14 mouse cellular contexts compared by ENCODE assay signal in genomic region chr8:104565457-104565798, GRCm38 (mm10). TPM values are rescaled to one million over a fixed set of nuclear protein-coding genes. Genes with fewer than 3 reads are reported as not detected.
DNase-seq lines count a peak whose midpoint lies in the region; ATAC-seq and TF ChIP-seq lines count a peak whose summit lies in the region.
"Had no signal": no experiment of that assay in that cellular context is flagged by ENCODE, and none has a peak within 500 bp of the region (broad histone marks: within the 10 kb centered on the region; RNA-seq: fewer than 3 reads in every experiment).

No protein-coding gene starts in this region.

- H3K27me3 ChIP-seq in liver, embryonic 11.5 days (replicated peaks; ENCODE audit: control insufficient read depth, insufficient read depth, low read length) = no peaks in the 10 kb centered on the region
- no peaks in the 10 kb centered on the region for H3K27me3 ChIP-seq in forebrain, embryonic 15.5 days
- H3K27me3 ChIP-seq in liver, postnatal 0 days (ENCODE audit: insufficient read depth, low read length) = no peaks in the 10 kb centered on the region
- H3K27me3 ChIP-seq: embryonic facial prominence, embryonic 15.5 days had no signal

- TF ChIP-seq EP300 in liver, postnatal 0 days (IDR thresholded peaks at IDR 0.05; ENCODE audit: low read depth) = no peak

- peak; percentile 25; the same call in 1 of the 2 replicates for ATAC-seq in liver, embryonic 11.5 days (replicated peaks; ENCODE audit: low FRiP score)
- ATAC-seq in forebrain, embryonic 15.5 days (replicated peaks) = peak; percentile 53
- peak; percentile 2; the same call in 1 of the 2 replicates for ATAC-seq in liver, postnatal 0 days

- no peaks in the 10 kb centered on the region for H3K4me1 ChIP-seq in liver, embryonic 11.5 days (replicated peaks; ENCODE audit: control insufficient read depth, insufficient read depth, low read length)
- no peaks in the 10 kb centered on the region for H3K4me1 ChIP-seq in forebrain, embryonic 15.5 days
- peaks cover 5% of the 10 kb centered on the region for H3K4me1 ChIP-seq in liver, postnatal 0 days (ENCODE audit: insufficient read depth)
- H3K4me1 ChIP-seq: embryonic facial prominence, embryonic 15.5 days had no signal

- no peak overlapping the region for H3K4me3 ChIP-seq in liver, embryonic 11.5 days (ENCODE audit: low read depth, low read length)
- H3K4me3 ChIP-seq in forebrain, embryonic 15.5 days = no peak overlapping the region
- H3K4me3 ChIP-seq in liver, postnatal 0 days (ENCODE audit: low read depth, low read length) = no peak overlapping the region
- H3K4me3 ChIP-seq: embryonic facial prominence, embryonic 15.5 days; layer of hippocampus, adult 2 months had no signal

- DNase-seq in cerebellum, postnatal 25 days = peak; percentile 16 to 18
- no peak for DNase-seq in cerebellum, postnatal 36 days
- DNase-seq in liver, embryonic 11.5 days (ENCODE audit: low spot score) = no peak
- no peak for DNase-seq in liver
- DNase-seq in liver, postnatal 0 days = no peak
- DNase-seq in gastrocnemius, postnatal 36 days = no peak
- no peak for DNase-seq in embryo, embryonic 10.5 days (ENCODE audit: low spot score)

- no peaks in the 10 kb centered on the region for H3K36me3 ChIP-seq in liver, embryonic 11.5 days (ENCODE audit: control insufficient read depth, insufficient read depth, low read length)
- no peaks in the 10 kb centered on the region for H3K36me3 ChIP-seq in forebrain, embryonic 15.5 days
- no peaks in the 10 kb centered on the region for H3K36me3 ChIP-seq in liver, postnatal 0 days (replicated peaks; ENCODE audit: insufficient read depth, low read length)
- H3K36me3 ChIP-seq: embryonic facial prominence, embryonic 15.5 days had no signal

- no peak overlapping the region for H3K9ac ChIP-seq in liver, embryonic 11.5 days (ENCODE audit: low read depth, low read length)
- no peak overlapping the region for H3K9ac ChIP-seq in forebrain, embryonic 15.5 days (replicated peaks)
- no peak overlapping the region for H3K9ac ChIP-seq in liver, postnatal 0 days (replicated peaks)
- H3K9ac ChIP-seq: embryonic facial prominence, embryonic 15.5 days had no signal

- no peak overlapping the region for H3K4me2 ChIP-seq in liver, embryonic 11.5 days
- H3K4me2 ChIP-seq in forebrain, embryonic 15.5 days (replicated peaks) = no peak overlapping the region
- peak overlapping the region; percentile 10; the same call in 1 of the 2 replicates for H3K4me2 ChIP-seq in liver, postnatal 0 days (ENCODE audit: low read depth, low read length)

- H3K9me3 ChIP-seq in liver, embryonic 11.5 days (ENCODE audit: control insufficient read depth, low read length) = no peaks in the 10 kb centered on the region
- H3K9me3 ChIP-seq in forebrain, embryonic 15.5 days = no peaks in the 10 kb centered on the region
- no peaks in the 10 kb centered on the region for H3K9me3 ChIP-seq in liver, postnatal 0 days (ENCODE audit: low read length)
- H3K9me3 ChIP-seq: embryonic facial prominence, embryonic 15.5 days had no signal

- WGBS in liver, embryonic 11.5 days = 93% methylated on average over 5 of the region's 5 CpGs
- 97% methylated on average over 5 of the region's 5 CpGs for WGBS in forebrain, embryonic 15.5 days
- 84% methylated on average over 5 of the region's 5 CpGs for WGBS in liver, postnatal 0 days (ENCODE audit: insufficient replicate concordance)

- no peak overlapping the region for H3K27ac ChIP-seq in liver, embryonic 11.5 days (ENCODE audit: low read depth, low read length)
- H3K27ac ChIP-seq in forebrain, embryonic 15.5 days (replicated peaks) = no peak overlapping the region
- peak overlapping the region; percentile 46; the same call in 1 of the 2 replicates for H3K27ac ChIP-seq in liver, postnatal 0 days (ENCODE audit: low read depth)
- H3K27ac ChIP-seq: embryonic facial prominence, embryonic 15.5 days; layer of hippocampus, adult 2 months had no signal

- intact Hi-C loops in gastrocnemius, postnatal 36 days (cut with DNase I) = no loop called here

- TF ChIP-seq CTCF in liver, postnatal 0 days (IDR thresholded peaks at IDR 0.05; ENCODE audit: low read depth) = no peak

RNA-seq across cellular contexts. Expression of gene Pdp2, which starts 25.8 kb away (rescaled TPM):
- polyA plus RNA-seq in liver, embryonic 11.5 days (2014; fragmentation: Nextera tagmentation; extraction: Ambion mirVana) = 10.6 and 11.1 TPM in 2 replicates
- polyA plus RNA-seq in forebrain, embryonic 15.5 days (2015; fragmentation: Nextera tagmentation; extraction: Ambion mirVana) = 17.8 and 18.7 TPM in 2 replicates
- 10.0 and 10.1 TPM in 2 replicates for polyA plus RNA-seq in liver, postnatal 0 days (2015; fragmentation: Nextera tagmentation; extraction: Ambion mirVana)
- 1 to 10 TPM; 4.2 to 7.4 TPM for total RNA-seq in gastrocnemius, postnatal 36 days (2021)

RNA-seq across cellular contexts. Expression of gene Car7, which starts 30.9 kb away (rescaled TPM):
- 2.1 and 2.3 TPM in 2 replicates for polyA plus RNA-seq in liver, embryonic 11.5 days (2014; fragmentation: Nextera tagmentation; extraction: Ambion mirVana)
- 1.7 and 2.0 TPM in 2 replicates for polyA plus RNA-seq in forebrain, embryonic 15.5 days (2015; fragmentation: Nextera tagmentation; extraction: Ambion mirVana)
- 2.1 and 3.5 TPM in 2 replicates for polyA plus RNA-seq in liver, postnatal 0 days (2015; fragmentation: Nextera tagmentation; extraction: Ambion mirVana)
- under 1 TPM; 0.25 to 0.61 TPM for total RNA-seq in gastrocnemius, postnatal 36 days (2021)
- total RNA-seq: granulocyte monocyte progenitor cell, adult 5-6 weeks had no signal

RNA-seq across cellular contexts. Expression of gene Nae1, which starts 31.0 kb away (rescaled TPM):
- polyA plus RNA-seq in liver, embryonic 11.5 days (2014; fragmentation: Nextera tagmentation; extraction: Ambion mirVana) = 77.3 and 77.7 TPM in 2 replicates
- polyA plus RNA-seq in forebrain, embryonic 15.5 days (2015; fragmentation: Nextera tagmentation; extraction: Ambion mirVana) = 116 and 124 TPM in 2 replicates
- 24.3 and 24.4 TPM in 2 replicates for polyA plus RNA-seq in liver, postnatal 0 days (2015; fragmentation: Nextera tagmentation; extraction: Ambion mirVana)
- total RNA-seq in gastrocnemius, postnatal 36 days (2021) = 10 to 100 TPM; 18.6 to 23.8 TPM

RNA-seq across cellular contexts. Expression of gene Terb1, which starts 55.7 kb away (rescaled TPM):
- polyA plus RNA-seq in liver, embryonic 11.5 days (2014; fragmentation: Nextera tagmentation; extraction: Ambion mirVana) = 0.05 TPM in 1 of 2 replicates, not detected in the other
- 0.17 and 0.19 TPM in 2 replicates for polyA plus RNA-seq in forebrain, embryonic 15.5 days (2015; fragmentation: Nextera tagmentation; extraction: Ambion mirVana)
- 0.05 and 0.06 TPM in 2 replicates for polyA plus RNA-seq in liver, postnatal 0 days (2015; fragmentation: Nextera tagmentation; extraction: Ambion mirVana)
- not detected for total RNA-seq in gastrocnemius, postnatal 36 days (2021)
- total RNA-seq: granulocyte monocyte progenitor cell, adult 5-6 weeks; heart, postnatal 4 days had no signal

RNA-seq across cellular contexts. Expression of gene Cdh16, which starts 58.8 kb away (rescaled TPM):
- 0.18 and 0.34 TPM in 2 replicates for polyA plus RNA-seq in liver, embryonic 11.5 days (2014; fragmentation: Nextera tagmentation; extraction: Ambion mirVana)
- polyA plus RNA-seq in forebrain, embryonic 15.5 days (2015; fragmentation: Nextera tagmentation; extraction: Ambion mirVana) = not detected in 2 replicates
- polyA plus RNA-seq in liver, postnatal 0 days (2015; fragmentation: Nextera tagmentation; extraction: Ambion mirVana) = 0.06 and 0.44 TPM in 2 replicates
- not detected for total RNA-seq in gastrocnemius, postnatal 36 days (2021)
- total RNA-seq: ES-E14; granulocyte monocyte progenitor cell, adult 5-6 weeks; layer of hippocampus, adult 2 months; left cerebral cortex, postnatal 14 days had no signal

Comparison
In these comparisons a context has a peak if more than half of its experiments do, and no peak if none do; other contexts are left out.
1. DNase-seq: peak in cerebellum, postnatal 25 days (2 of 2); none in cerebellum, postnatal 36 days (0 of 2), liver, embryonic 11.5 days (single experiment), liver (single experiment), liver, postnatal 0 days (single experiment), gastrocnemius, postnatal 36 days (0 of 2) and embryo, embryonic 10.5 days (single experiment).
2. ATAC-seq: peak in every context shown above with its lines; median percentile 53 in forebrain, embryonic 15.5 days; 25 in liver, embryonic 11.5 days; 2 in liver, postnatal 0 days.